Mouse (Mus musculus): ENCODE data around the gene Ppp1ca.

DNA sequence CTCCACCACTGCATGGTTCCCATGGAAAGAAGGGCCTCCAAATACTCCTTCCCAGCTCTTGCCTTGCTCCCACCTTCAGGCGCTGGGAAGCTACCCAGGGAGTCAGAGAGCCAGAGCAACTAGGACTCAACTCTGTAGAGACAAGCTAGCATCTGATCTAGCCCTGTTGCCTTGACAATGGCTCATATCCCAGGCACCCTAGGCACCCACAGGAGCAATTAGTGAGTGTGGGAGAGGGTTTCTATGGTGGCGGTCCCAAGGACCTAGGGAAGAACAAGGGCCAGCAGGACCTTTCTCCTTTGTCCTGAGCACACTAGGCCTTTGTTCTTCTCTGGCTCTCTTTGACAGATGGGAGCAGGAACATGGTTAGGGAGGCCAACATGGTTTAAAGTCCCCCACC lies 8.2 kb upstream of the Ppp1ca start:
- TF ChIP-seq POLR2A (IDR thresholded peaks at IDR 0.05; ENCODE audit: insufficient read depth, low read length): no peak
- TF ChIP-seq CTCF (IDR thresholded peaks at IDR 0.05; ENCODE audit: low read depth, low read length): no peak
